Mouse (Mus musculus) limb, embryonic 14.5 days (tissue): ENCODE measurements around the gene Kctd6. TPM values are rescaled to one million over a fixed set of nuclear protein-coding genes. Genes with fewer than 3 reads are reported as not detected.
A peak's percentile ranks its signal among the peaks of the same experiment; 100 is the strongest.

Experiments used
- ATAC-seq: fragments of 200-750 bp; cut with Nextera tagmentation; 2 replicates; pipeline ENCODE4 v1.8.0; 2017; ENCODE audit warnings: low read depth, moderate number of reproducible peaks, moderate TSS enrichment; ENCODE audit not compliant: low FRiP score
- DNase-seq: peaks from one replicate; pipeline ENCODE4 v3.0.0-alpha.2; 2015; ENCODE audit warnings: low spot score
- H3K27ac ChIP-seq: fragments of 300-500 bp; sonication (generic); replicated peaks from 2 replicates; pipeline ENCODE4 v1.5.1; 2014; ENCODE audit warnings: low read depth, mild to moderate bottlenecking, low read length, moderate library complexity, mixed read lengths
- H3K27me3 ChIP-seq: fragments of 300-500 bp; sonication (generic); 2 replicates; pipeline ENCODE4 v1.6.1; 2014; ENCODE audit warnings: low read length, mixed read lengths; ENCODE audit not compliant: control insufficient read depth, insufficient read depth
- H3K36me3 ChIP-seq: fragments of 300-500 bp; sonication (generic); 2 replicates; pipeline ENCODE4 v1.6.1; 2014; ENCODE audit warnings: mild to moderate bottlenecking, low read length, moderate library complexity, mixed read lengths; ENCODE audit not compliant: control insufficient read depth, insufficient read depth
- H3K4me1 ChIP-seq: fragments of 300-500 bp; sonication (generic); 2 replicates; pipeline ENCODE4 v1.6.1; 2014; ENCODE audit warnings: antibody characterized with exemption, low read length, mixed read lengths; ENCODE audit not compliant: control insufficient read depth, insufficient read depth
- H3K4me2 ChIP-seq: fragments of 300-500 bp; sonication (generic); replicated peaks from 2 replicates; pipeline ENCODE4 v1.6.1; 2014; ENCODE audit warnings: low read depth, mild to moderate bottlenecking, low read length, moderate library complexity; ENCODE audit not compliant: severe bottlenecking
- H3K4me3 ChIP-seq: fragments of 300-500 bp; sonication (generic); replicated peaks from 2 replicates; pipeline ENCODE4 v1.5.1; 2014; ENCODE audit warnings: low read length
- H3K9ac ChIP-seq: fragments of 300-500 bp; sonication (generic); 2 replicates; pipeline ENCODE4 v1.6.1; 2014; ENCODE audit warnings: mild to moderate bottlenecking, low read depth, low read length, moderate library complexity; ENCODE audit not compliant: severe bottlenecking
- H3K9me3 ChIP-seq: fragments of 300-500 bp; sonication (generic); 2 replicates; pipeline ENCODE4 v1.6.1; 2016; ENCODE audit warnings: low read length; ENCODE audit not compliant: control insufficient read depth
- POLR2A ChIP-seq: fragments of 200-500 bp; IDR thresholded peaks from 2 replicates; pipeline ENCODE4 v1.8.0; 2012; ENCODE audit warnings: inconsistent platforms, mild to moderate bottlenecking, moderate library complexity, borderline replicate concordance; ENCODE audit not compliant: insufficient read depth, insufficient read length; ENCODE audit errors: extremely low read depth
- WGBS: fragments of 180-500 bp; shearing (Covaris S2); extraction: QIAGEN DNeasy Blood & Tissue Kit; methylation state at CpG from one replicate; pipeline ENCODE4 v1.1.7; 2014; 5-methylcytosine and 5-hydroxymethylcytosine counted together
- polyA plus RNA-seq, 2 experiments: library from polyadenylated mRNA; depleted of rRNA in 1 of 2; stranded (reverse) in 1 of 2; unstranded in 1 of 2; fragments of >200 nt; fragmentation: Nextera tagmentation in 1 of 2; extraction: Ambion mirVana in 1 of 2; gene quantifications; 2 replicates each; pipeline versions ENCODE4 v1.2.1 to v1.2.3; 2012 to 2014

The Kctd6 gene
- polyA plus RNA-seq, 2 experiments, result 11.2 to 15.8 TPM

DNA sequence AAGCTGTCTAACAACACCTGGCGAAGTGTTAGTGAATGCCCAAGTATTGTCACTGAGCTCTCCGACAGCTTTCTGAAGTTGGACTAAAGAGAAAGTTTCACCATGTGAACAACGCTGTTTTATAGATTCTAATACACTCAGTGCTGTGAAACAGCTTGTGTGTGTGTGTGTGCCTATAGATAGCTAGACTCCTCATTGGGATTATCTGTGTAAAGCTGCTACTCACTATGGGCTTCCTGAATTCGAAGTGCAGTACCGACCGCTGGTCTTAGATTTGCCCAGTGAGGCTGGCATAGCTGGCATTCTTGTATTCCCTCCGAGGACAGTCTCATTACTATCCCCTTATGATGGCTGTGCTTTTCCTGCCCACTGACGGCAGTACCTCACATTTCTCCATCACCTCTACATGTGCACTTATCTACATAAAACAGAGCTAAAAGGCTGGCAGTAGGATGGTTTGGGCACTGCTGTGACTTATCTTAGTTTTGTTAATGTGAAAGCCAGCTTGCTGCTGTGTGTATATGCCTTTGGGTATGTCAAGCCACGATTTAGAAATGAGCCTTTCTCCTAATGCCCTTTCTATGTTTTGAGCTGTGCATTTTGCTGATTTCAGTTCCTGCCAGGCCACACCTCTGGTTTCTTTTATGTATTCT lies 15.6 kb downstream of the Kctd6 start:
- no peak for TF ChIP-seq POLR2A
- Histone ChIP-seq H3K4me2 (no peak overlapping the region), H3K9ac (no peak overlapping the region), H3K27ac (no peak overlapping the region), H3K27me3 (no peaks in the 10 kb centered on the region), H3K9me3 (no peaks in the 10 kb centered on the region), H3K36me3 (no peaks in the 10 kb centered on the region), H3K4me1 (no peaks in the 10 kb centered on the region), H3K4me3 (no peak overlapping the region)
- 84% methylated on average over 9 of the region's 9 CpGs for WGBS
- ATAC-seq (no peak), DNase-seq (no peak)

DNA sequence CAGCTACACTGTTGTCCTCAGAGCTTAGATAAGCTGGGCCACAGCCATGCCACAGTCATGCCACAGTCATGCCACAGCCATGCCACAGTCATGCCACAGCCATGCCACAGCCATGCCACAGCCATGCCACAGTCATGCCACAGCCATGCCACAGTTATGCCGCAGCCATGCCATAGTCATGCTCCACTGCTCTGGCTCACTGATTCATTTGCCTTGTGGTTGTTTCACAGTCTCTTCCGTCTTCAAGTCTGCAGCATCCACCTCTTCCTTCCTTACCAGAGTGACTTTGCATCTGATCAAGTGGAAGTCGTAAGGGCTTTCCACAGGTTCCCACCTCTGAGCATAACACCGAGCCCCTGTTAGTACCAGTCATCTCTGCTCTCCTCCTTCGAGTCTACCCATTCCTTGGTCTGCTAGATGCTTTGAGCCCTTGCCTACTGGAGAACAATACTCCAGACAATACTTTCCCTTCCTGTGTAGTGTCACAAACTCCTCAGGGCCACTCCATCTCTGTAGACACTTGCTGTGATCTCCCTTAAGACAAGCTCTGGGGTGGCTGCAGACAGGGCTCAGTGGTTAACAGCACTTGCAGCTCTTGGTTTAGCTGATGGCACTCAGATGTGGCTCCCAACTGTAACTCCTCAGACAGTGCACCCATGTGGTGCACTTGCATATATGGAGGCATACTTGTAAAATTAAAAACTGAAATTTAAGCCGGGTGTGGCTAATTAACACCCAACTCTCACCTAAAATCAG lies 18.4 kb downstream of the Kctd6 start:
- Histone ChIP-seq H3K36me3 (no peaks in the 10 kb centered on the region), H3K9me3 (no peaks in the 10 kb centered on the region), H3K4me1 (no peaks in the 10 kb centered on the region), H3K4me2 (no peak overlapping the region), H3K4me3 (no peak overlapping the region), H3K9ac (no peak overlapping the region), H3K27me3 (no peaks in the 10 kb centered on the region), H3K27ac (no peak overlapping the region)
- 81% methylated on average over 6 of the region's 6 CpGs for WGBS
- ATAC-seq (no peak), DNase-seq (no peak)
- no peak for TF ChIP-seq POLR2A

DNA sequence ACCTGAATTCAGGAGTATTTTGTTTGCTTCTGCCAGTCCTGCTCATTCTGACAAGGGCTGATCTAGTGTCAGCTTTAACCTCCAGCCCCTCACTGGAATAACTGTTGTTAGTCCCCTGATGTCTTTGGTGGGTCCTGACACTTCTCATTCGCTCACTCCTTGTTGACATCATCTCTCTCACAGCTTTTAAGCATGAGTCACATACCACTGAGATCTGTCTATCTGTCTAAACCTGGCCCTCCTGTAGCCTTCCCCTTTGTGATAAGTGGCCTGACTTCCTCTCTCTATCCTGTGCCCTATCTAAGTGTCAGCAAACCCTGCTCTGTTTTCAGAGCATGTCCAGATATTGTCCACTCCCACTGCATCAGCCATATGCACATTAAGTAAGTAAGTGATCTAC lies 19.3 kb downstream of the Kctd6 start:
- H3K4me1 ChIP-seq, result no peaks in the 10 kb centered on the region
- no peak overlapping the region for H3K27ac ChIP-seq
- TF ChIP-seq POLR2A, result no peak
- no peaks in the 10 kb centered on the region for H3K36me3 ChIP-seq
- 78% methylated on average over 1 of the region's 1 CpGs for WGBS
- no peak overlapping the region for H3K4me3 ChIP-seq
- DNase-seq (no peak), ATAC-seq (no peak)
- no peak overlapping the region for H3K4me2 ChIP-seq
- H3K27me3 ChIP-seq, result no peaks in the 10 kb centered on the region
- no peaks in the 10 kb centered on the region for H3K9me3 ChIP-seq
- H3K9ac ChIP-seq, result no peak overlapping the region

DNA sequence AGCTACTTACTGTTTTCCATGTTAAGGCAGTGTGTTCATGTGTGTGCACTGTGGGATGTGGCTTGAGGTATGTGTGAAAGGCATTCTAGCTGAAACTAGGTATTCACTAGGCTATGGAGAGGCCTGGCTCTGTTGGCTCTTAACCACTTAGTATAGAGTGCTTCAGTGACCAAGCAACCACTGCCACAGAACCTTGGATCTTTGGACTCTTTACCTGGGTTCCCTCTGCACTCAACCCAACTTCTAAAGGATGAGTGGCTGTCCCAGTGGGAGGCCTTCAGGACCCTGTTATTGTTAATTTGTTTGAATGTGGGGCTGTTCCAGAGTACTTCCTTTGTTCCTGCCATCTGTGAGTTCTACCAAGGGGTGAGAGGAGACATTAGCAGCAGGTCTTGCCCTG lies 27.9 kb downstream of the Kctd6 start:
- no peaks in the 10 kb centered on the region for H3K9me3 ChIP-seq
- H3K36me3 ChIP-seq, result no peaks in the 10 kb centered on the region
- no peak overlapping the region for H3K9ac ChIP-seq
- H3K4me3 ChIP-seq, result no peak overlapping the region
- no peak for TF ChIP-seq POLR2A
- H3K27ac ChIP-seq, result no peak overlapping the region
- no peak for ATAC-seq
- no peak overlapping the region for H3K4me2 ChIP-seq
- DNase-seq, result no peak
- no peaks in the 10 kb centered on the region for H3K27me3 ChIP-seq
- no peaks in the 10 kb centered on the region for H3K4me1 ChIP-seq

DNA sequence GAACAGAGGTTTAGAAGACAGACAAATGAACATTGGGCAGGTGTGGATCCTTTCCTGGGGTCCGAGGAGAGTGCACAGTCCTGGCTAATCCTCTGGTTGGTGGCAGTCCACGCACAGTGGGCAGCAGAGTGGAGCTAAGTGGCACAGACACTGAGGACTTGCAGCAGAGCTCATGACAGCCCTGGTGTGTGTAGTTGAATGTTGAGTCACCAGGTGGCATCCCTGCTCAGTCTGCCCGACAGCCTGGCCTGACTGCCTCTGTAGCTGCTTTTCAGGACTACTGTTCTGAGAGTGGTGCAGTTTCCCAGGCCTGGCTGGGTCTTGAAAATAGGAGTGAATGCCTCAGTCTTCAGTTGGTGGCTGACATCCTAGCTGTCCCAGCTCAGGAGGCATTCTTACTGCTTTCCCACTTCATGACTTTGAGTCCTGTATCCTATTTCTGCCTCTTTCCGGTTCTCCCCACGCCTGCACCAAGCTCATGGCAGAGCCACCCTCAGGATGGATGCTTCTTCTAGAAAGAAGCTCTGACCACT lies 28.5 kb downstream of the Kctd6 start:
- Histone ChIP-seq H3K4me3 (no peak overlapping the region), H3K27me3 (no peaks in the 10 kb centered on the region), H3K36me3 (no peaks in the 10 kb centered on the region), H3K4me2 (no peak overlapping the region), H3K4me1 (no peaks in the 10 kb centered on the region), H3K9me3 (no peaks in the 10 kb centered on the region), H3K27ac (no peak overlapping the region), H3K9ac (no peak overlapping the region)
- DNase-seq (peak; percentile 41), ATAC-seq (no peak)
- TF ChIP-seq POLR2A, result no peak
- 59% methylated on average over 5 of the region's 5 CpGs for WGBS
